Mouse (Mus musculus): ENCODE results near the gene Hbb-bt.

- TF ChIP-seq CTCF (IDR thresholded peaks at IDR 0.05) (no peak), EP300 (IDR thresholded peaks at IDR 0.05) (no peak)
These were observed 34.2 kb downstream of the Hbb-bt start, which contains the start of gene Olfr68 for GRCm38 (mm10) chr7:103779598-103779997.
